Mouse (Mus musculus) left cerebral cortex, postnatal 10 days (tissue): ENCODE results near the gene Sin3a. TPM values are rescaled to one million over a fixed set of nuclear protein-coding genes. Genes with fewer than 3 reads are reported as not detected.

Source experiments
- DNase-seq, 2 experiments: peaks; one replicate each; pipeline ENCODE4 v3.0.0; 2021 to 2022; ENCODE audit warnings: low spot score in 2 of 2, mixed read lengths in 1 of 2; ENCODE audit errors: extremely low spot score in 1 of 2
- intact Hi-C: fragments of 180-260 bp; cut with DNase I; formaldehyde crosslinking; loops from one replicate; pipeline ENCODE4 v1.15.1; 2025
- total RNA-seq, 2 experiments: library from RNA; stranded (reverse); gene quantifications; 2 replicates each; pipeline ENCODE4 v1.2.3; 2021

Sin3a gene
- total RNA-seq, 2 experiments from 2014 or later: 29.5 to 34.8 TPM

DNA sequence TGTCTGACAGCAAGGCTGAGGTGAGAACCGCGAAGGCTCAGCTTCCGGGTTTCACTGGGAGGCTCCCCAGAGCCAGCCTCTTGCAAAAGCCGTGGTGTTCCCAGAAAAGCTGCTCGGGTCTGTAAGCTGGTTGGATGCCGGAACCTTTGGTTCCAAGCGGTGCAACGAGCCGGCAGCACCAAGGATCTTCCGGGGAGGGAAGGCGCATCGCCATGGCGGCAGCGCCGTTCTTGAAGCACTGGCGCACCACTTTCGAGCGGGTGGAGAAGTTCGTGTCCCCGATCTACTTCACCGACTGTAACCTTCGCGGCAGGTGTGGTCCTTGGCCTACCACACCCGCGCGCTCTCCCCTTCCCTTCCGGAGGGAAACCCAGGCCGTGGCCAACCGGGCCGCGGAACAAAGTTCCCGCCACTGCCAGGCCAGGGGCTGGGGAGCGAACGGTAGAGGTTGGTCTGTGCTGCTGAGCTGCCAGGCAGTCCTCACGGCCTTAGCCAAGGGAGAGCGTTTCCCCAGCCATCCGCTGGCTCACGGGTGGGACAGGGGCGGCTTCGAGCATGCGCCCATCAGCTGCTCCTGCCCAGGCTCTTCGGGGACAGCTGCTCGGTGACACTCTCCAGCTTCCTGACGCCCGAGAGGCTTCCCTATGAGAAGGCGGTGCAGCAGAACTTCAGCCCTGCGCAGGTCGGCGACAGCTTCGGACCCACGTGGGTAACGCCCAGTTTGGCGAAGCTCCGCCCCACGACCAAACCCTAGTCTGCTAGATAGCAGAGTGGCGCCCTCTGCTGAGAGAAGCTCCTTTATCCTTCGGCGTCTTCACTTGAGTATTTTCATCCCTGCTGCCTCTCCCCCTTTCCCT, 59.0 kb downstream of the Sin3a start, which contains the start of gene Man2c1:
Gene Man2c1, plus strand, starts transcription at position 114 of the 857 bp plus-strand sequence.
- intact Hi-C loops: loop anchor here (5.0 kb wide), 2 partner anchors 54 to 184 kb away; no protein-coding TSS in a partner anchor
- peak; percentile 90 to 96 for DNase-seq

DNA sequence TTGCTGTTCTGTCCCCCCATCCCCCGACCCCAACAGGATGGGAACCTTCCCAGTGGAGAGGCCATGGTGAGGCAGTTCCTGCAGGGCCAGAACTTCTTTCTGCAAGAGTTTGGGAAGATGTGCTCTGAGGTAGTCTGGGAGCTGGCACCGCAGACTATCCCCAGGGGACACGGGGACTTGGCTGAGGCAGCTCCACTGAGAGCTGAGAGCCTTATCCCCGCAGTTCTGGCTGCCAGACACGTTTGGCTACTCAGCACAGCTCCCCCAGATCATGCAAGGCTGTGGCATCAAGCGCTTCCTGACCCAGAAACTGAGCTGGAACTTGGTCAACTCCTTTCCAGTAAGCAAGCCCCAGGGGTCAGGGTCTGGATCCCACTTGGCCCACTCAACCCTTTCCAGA, 65.4 kb downstream of the Sin3a start:
- intact Hi-C loops: no loop called here
- DNase-seq: no peak

DNA sequence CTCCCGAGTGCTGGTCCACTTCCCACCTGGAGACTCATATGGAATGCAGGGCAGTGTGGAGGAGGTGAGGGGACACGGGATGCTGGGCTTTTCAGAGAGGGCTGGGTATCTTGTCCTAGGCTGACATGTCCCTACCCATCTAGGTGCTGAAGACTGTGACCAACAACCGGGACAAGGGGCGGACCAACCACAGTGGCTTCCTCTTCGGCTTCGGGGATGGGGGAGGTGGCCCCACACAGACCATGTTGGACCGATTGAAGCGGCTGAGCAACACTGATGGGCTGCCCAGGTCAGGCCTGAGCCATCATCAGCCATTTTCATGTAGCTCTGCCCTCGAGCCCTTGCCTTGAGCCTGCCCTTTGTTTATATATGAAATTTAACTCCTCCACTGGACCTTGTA, 65.9 kb downstream of the Sin3a start:
- intact Hi-C loops: no loop called here
- DNase-seq: no peak

DNA sequence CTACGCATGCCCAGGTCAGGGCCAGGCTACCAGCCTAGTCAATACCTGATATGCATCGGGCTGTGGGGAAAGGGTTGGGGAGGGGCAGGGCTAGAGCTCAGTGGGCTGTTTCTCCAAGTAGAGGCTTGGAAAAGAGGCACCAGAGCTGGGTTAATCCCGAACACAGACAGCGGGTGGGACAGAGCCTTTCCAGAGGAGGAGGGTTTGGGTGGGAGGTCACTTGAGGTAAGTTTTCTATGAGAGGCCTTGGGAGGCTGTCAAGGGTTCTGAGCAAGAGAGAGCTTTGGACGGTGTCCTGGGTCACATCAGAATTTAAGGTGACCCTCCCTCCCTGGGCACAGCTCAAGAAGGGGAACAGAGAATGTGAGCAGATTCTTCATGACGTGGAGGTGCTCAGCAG, 66.7 kb downstream of the Sin3a start:
- DNase-seq: no peak
- intact Hi-C loops: no loop called here

DNA sequence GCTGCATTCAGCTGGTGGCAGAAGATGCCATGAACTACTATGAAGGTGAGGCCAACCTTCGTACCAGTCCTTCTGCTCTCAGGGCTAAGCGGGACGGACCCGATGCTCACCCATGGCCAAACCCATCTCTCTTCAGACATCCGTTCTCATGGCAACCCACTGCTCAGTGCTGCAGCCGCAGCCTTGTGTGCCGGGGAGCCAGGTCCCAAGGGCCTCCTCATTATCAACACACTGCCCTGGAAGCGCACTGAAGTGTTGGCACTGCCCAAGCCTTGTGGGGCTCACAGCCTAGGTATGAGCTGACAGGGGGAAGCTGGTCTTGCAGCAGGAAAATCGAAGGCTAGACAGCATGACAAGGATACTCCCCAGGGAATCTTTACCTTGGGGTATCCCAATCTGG, 67.3 kb downstream of the Sin3a start:
- intact Hi-C loops: no loop called here
- DNase-seq: no peak

DNA sequence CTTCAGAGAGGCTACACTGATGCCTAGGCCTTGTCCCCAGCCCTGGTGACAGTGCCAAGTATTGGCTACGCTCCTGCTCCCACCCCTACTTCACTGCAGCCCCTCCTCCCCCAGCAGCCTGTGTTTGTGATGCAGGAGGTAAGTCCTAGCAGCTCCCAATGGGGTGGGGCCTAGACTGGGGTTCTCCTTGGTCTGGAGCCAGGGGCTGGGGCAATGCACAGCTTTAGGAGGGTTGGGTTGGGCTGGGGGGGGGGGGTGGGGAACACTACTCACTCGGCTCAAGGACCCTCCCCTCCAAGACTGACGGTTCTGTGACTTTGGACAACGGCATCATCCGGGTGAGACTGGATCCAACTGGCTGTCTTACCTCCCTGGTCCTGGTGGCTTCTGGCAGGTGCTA, 67.7 kb downstream of the Sin3a start:
- intact Hi-C loops: no loop called here
- DNase-seq: no peak

DNA sequence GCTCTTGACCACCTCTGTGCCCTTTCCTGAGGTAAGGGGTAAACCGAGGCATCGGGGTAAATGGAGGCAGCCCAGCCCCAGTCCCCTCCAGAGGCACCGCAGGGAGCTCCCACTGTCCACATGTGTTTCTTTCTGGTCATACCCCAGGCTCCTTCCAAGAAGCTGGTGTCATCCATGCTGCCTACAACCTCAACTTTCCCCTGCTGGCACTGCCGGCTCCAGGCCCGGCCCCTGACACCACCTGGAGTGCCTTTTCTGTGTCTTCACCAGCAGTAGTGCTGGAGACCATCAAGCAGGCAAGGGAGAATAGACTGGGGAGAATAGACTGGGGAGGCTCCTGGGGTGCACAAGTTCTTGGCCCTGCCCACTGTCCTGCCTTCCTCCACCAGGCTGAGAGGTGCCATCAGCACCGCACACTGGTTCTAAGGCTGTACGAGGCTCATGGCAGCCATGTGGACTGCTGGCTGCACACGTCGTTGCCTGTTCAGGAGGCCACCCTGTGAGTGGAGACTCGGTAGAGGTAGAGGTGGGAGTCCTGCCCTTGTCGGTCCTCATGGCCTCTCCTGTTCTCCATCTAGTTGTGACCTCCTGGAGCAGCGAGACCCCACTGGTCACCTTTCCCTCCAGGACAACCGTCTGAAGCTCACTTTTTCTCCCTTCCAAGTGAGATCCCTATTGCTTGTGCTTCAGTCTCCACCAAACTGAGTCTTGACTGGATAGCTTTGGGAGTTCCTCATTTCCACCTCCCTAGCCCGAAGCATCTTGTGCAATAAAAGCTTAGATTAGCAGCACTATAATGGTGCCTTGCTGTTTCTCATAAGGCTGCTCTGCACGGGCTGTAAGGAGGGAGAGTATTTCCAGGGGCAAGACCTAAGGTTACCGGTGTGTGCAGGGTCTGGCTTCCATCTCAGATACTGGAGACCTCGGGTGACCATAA, 69.8 kb downstream of the Sin3a start:
- intact Hi-C loops: no loop called here
- DNase-seq: no peak

DNA sequence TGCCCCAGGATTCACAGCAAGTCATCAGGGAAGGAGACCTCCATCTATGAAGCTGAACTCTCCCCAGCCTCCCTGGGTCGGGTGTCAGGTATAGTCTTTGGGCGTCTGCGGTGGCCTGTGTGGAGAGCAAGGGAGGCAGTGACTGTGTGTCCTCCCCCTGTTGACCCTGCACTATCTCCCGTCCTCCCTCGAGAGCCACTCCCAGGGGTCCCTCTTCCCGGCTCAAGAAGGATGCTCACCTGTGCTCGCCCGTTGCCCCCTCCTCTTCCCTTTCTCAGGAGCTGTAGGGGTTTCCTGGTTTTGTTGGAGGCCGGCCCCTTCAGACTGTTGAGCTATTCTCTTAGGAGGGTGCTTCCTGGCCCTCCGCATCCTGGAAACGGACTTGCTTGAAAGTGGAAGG, 71.4 kb downstream of the Sin3a start:
- intact Hi-C loops: no loop called here

DNA sequence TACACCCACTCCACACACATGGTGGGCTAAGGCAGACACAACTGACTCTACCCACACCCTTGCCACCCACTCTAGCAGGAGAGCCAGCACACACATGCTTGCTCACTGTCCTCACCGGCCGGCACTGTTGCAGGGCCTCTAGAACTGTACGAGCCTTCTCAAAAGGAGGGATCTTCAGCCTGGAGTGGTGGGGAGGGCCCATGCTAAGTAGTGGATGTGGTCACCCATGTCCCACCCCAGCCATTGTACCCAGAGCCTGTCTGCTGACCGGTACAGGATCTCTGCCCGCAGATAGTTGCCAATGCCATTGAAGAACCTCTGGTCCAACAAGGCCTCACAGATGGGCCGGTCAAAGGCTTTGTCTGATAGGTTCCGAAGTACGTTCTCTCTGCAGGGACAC, 73.0 kb downstream of the Sin3a start:
- intact Hi-C loops: no loop called here
- DNase-seq: no peak

More for the DNA sequence above, 71.4 kb downstream of the Sin3a start:
- no peak for DNase-seq

DNA sequence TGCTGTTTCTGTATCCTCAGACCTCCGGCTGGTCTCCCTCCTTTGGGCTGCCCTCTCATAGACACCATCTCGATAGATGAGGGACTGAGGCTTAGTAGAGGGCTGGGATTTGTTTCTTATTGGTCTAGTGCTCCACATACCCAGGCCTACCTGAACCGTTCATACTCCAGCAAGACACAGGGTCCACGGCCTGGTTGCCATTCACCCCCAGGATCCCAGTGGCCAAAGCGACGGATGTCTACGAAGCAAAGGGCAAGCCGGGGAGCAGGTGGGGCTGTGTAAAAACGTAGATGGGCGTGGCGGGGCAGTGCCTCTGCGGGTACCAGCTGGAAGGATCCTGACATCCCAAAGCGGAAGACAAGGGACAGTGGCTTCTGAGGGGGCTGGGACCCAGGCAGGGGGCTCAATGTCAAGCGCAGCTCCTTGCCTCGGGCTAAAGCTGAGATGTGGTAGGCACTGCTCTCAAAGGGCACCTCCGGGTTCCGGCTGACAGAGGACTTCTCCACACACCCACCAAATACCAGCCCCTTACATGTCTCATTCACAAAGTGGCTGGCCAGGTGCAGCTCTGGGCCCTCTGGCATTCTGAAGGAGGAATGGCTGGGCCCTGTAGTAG, 74.7 kb downstream of the Sin3a start:
- no peak for DNase-seq
- intact Hi-C loops: no loop called here

DNA sequence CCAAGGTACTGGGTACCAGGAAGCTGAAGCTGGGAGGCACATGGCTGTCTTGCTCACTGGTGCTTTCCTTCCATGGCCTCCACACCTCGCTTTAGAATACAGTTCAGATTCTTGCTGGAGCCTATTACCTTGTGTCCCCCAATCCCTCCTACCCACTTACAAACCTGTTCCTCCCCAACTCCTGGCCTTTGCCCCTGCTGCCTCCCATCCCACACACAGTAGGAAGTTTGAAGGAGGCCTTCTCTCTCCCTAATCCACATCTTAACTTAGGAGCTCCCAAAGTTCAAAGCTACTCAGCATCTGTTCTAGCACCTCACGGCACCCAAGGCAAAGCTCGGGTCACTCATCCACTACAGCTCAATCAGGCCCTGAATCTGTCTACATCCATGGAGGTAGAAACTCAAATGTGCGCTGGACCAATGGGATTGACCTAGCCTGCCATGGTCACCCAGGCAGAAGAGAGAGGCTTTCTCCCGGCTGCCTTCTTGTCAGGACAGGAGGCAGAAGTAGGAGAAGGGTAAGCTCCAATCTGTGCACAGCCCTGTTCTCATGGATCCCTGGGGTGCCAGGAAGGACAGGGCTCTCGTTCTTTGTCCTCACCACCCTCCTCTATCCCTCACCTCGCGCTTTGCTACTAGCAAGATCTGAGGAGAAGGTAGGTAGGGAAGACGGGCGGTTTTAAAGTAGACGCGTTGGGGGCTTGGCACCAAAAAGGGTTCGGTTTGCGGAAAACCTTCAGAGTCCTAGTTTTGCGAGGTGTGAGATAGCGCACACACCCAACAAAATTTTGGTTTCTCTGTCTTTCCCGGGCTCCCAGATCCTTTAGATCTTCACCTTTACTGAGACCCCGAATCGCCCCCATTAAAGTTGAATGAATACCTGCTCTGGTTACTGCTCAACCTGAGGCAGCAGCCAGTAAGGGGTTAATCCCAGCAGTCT, 75.6 kb downstream of the Sin3a start:
- peak in 1 of 2 experiments; percentile 28 for DNase-seq
- intact Hi-C loops: no loop called here

DNA sequence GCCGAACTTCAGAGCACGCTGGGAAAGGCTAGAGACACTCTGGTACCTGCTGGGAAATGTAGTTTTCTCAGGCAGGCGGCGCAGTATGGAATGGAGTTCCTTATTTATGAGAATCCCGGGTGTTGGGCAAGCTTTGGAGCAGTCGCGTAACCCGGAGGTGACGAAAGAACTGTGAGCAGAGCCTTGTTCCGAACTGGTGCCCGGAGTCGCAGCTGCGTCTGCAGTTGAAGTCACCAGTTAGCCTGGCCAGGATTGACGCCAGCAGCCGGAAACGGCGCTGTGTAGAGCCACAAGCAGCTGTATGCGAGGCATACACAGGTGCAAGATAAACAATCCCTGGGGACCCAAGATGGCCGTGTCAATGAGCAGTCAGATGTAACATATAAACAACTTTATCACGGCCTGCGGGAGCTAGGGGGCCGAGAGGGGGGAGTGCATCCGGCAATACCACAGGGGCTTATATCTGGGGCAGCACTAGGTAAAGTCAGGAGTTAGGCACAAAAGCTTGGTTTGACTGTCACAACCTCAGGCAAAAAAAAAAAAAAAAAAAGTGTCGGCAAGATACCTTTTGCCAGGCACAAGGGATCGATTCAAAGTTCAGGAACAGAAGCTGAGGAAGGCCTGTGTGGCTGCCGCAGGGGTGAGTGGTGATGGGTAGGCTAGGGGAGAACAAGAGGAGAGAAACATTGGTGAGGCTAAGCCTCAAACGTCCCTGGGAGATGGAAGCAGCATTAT, 76.5 kb downstream of the Sin3a start, which contains the start of gene Neil1:
Gene Neil1, minus strand, starts transcription at position 162 of the 735 bp plus-strand sequence.
- intact Hi-C loops: no loop called here
- peak; percentile 88 to 93 for DNase-seq

DNA sequence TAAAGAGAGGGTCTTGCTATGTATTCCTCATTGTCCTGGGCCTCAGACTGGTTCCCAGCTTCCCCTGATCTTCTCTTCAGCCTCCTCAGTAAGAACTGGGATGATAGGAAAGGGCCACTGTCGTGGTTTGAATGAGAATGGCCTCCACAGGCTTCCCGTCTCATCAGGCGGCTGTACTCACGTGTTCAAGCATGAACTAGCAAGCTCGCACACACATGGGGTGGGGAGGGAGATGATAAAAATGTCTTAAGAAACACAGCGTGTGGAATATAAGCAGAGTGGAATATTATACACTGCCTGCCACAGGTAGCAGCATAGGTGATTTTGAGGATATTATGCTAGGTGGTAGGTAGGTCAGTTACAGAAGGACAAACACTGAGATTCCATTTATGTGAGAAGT, 77.2 kb downstream of the Sin3a start:
- intact Hi-C loops: no loop called here
- DNase-seq: no peak

DNA sequence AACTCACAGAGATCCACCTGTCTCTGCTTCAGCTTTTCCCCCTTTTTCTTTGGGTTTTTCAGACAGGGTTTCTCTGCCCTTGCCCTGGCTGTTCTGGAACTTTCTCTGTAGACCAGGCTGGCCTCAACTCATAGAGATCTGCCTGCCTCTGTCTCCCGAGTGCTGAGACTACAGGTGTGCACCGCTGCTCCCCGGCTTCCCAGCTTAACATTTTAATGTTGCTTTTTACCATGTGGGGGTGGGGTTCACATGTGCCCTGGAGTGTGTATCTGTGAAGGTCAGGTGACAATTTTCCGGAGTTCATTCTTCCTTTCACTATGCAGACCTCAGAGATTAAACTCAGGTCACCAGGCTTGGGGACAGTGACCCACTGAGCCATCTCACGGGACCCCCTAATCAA, 78.4 kb downstream of the Sin3a start:
- intact Hi-C loops: no loop called here
- no peak for DNase-seq

DNA sequence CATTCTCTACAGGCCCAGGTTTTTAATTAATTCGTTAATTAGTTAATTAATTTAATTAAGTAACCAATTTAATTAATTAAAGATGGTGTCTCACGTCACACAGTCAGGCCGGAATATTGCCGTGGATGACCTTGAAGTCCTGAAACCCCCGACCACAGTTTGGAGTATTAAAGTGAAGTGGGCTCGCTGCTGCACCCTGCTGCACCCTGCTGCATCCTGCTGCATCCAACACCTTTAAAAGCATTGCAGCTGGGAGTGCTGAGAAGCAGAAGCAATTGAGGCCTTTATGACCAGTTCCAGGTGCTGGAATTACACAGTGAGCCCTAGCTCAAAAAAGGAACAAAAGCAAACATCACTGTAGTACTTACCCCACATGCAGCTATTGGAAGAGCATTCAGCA, 80.5 kb downstream of the Sin3a start:
- intact Hi-C loops: no loop called here
- DNase-seq: no peak

DNA sequence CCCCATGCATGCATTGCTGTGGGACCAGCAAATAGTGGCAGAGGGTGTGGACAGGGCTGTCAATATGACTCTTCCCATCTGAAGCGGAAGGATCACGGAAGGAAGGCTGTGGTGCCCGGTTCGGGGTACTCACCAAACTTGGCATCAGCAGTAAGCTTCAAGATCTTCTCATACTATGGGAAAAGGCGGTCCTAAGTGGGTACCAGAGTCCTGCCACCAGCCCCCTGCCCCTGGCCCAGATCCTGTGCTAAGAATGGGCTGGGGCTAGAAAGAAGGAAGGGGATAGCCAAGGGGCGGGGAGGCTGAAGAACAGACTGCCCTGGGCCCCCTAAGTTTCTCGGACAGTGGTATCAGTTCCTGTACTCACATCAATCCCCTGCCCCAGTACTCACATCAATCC, 84.5 kb downstream of the Sin3a start:
- intact Hi-C loops: no loop called here
- DNase-seq: no peak

DNA sequence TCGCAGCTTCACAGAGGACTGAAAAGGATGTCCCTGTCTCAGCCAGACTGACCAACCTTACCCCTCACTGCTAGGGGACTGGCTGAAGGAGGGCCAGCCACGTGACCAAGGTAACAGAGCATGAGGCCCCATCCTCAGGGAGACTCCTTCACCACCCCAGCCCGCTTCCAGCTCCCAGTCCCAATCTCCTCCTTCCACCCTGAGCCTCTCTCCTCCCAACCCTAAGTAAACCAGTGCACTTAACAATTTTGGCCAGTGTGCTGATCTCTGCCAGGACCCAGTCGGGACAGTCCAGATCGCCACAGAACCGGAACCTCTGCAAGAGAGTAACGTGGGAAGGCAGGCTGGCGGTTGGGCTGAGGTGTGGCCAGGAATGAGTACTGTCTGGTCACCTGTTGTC, 85.0 kb downstream of the Sin3a start:
- intact Hi-C loops: no loop called here
- no peak for DNase-seq

DNA sequence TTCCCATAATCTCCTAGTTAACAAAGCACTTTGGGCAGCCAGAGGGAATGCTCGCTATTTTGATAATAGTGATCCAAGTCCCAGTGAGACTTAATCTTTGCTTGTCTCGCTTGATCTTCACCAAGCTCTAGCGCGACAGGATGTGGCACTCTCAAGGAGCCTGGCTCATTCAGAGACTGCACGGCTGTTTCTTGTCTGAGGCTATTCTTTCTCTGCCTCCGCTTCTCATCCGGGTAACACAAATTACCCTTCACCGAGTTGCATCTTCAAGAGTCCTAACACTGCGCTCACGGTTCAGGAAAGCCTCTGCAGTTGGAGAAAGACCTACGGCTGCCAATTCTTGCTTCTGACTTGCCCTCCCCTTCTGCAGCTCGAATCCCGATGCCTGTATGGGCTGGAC, 85.7 kb downstream of the Sin3a start:
- intact Hi-C loops: no loop called here
- DNase-seq: no peak
